Mouse (Mus musculus) G1E (cell line): ENCODE measurements at regions not wholly inside any gene's neighbourhood (a gene's known extent, or its start where the extent isn't known, plus 50 kb on each side); places are given as distances from the start of the nearest gene placed in this dataset.

Experiments
- CTCF ChIP-seq: IDR thresholded peaks from 2 replicates; pipeline ENCODE4 v1.5.1; 2012; ENCODE audit warnings: low read depth, low read length, inconsistent platforms, mixed read lengths
- GATA1 ChIP-seq: IDR thresholded peaks from 2 replicates; pipeline ENCODE4 v1.6.1; 2012; ENCODE audit warnings: borderline replicate concordance, low read length, inconsistent platforms, mixed read lengths
- GATA2 ChIP-seq: IDR thresholded peaks from 2 replicates; pipeline ENCODE4 v1.6.1; 2012; ENCODE audit warnings: low read depth, low read length, inconsistent platforms, borderline replicate concordance
- POLR2AphosphoS5 ChIP-seq: IDR thresholded peaks from 2 replicates; pipeline ENCODE4 v1.6.1; 2012; ENCODE audit warnings: low read depth, low read length, inconsistent platforms; ENCODE audit not compliant: insufficient replicate concordance

- TF ChIP-seq CTCF (no peak), GATA1 (no peak), POLR2AphosphoS5 (no peak), GATA2 (no peak)
These were observed 121.8 kb upstream of the Kcnj6 start for GRCm38 (mm10) chr16:95119293-95119692.
